Mouse (Mus musculus): ENCODE data around the gene Ubl7.

- TF ChIP-seq CTCF (IDR thresholded peaks at IDR 0.05; ENCODE audit: low read depth, low read length) (peak; percentile 12; the same call in 1 of the 2 replicates), GATA2 (IDR thresholded peaks at IDR 0.05; ENCODE audit: borderline replicate concordance, low read depth, low read length) (no peak), GATA1 (IDR thresholded peaks at IDR 0.05; ENCODE audit: borderline replicate concordance, low read length) (no peak), TAL1 (conservative IDR thresholded peaks at IDR 0.05; ENCODE audit: low read depth, low read length) (no peak), POLR2AphosphoS5 (IDR thresholded peaks at IDR 0.05; ENCODE audit: insufficient replicate concordance, low read depth, low read length) (no peak)
Measured at GRCm38 (mm10) chr9:57944572-57944971, 33.8 kb downstream of the Ubl7 start.
